Mouse (Mus musculus) spleen, postnatal 10 days (tissue): ENCODE results near the gene Sell.

Experiments used
- DNase-seq, 2 experiments: peaks; one replicate each; pipeline ENCODE4 v3.0.0; 2021 to 2022; ENCODE audit warnings: low spot score in 2 of 2

The Sell gene

GRCm38 (mm10) chr1:164074606-164075140 is 12.9 kb downstream of the Sell start:
- DNase-seq, result no peak

GRCm38 (mm10) chr1:164075416-164075815 is 13.6 kb downstream of the Sell start:
- DNase-seq, result no peak

GRCm38 (mm10) chr1:164076441-164076840 is 14.7 kb downstream of the Sell start:
- no peak for DNase-seq

GRCm38 (mm10) chr1:164077031-164077430 is 15.2 kb downstream of the Sell start:
- DNase-seq, result no peak

GRCm38 (mm10) chr1:164078323-164078741 is 16.6 kb downstream of the Sell start:
- DNase-seq, result peak in 1 of 2 experiments; percentile 39

- DNase-seq, result no peak
These were observed 17.3 kb downstream of the Sell start for GRCm38 (mm10) chr1:164079091-164079490.

- DNase-seq, result no peak
These were observed 21.3 kb downstream of the Sell start for GRCm38 (mm10) chr1:164083046-164083445.

GRCm38 (mm10) chr1:164086797-164087196 is 25.0 kb downstream of the Sell start:
- DNase-seq, result no peak

- no peak for DNase-seq
These were observed 26.1 kb downstream of the Sell start for GRCm38 (mm10) chr1:164087872-164088271.

- no peak for DNase-seq
These were observed 35.0 kb downstream of the Sell start for GRCm38 (mm10) chr1:164096780-164097179.

- DNase-seq, result no peak
These were observed 36.1 kb downstream of the Sell start for GRCm38 (mm10) chr1:164097911-164098310.

- no peak for DNase-seq
These were observed 36.6 kb downstream of the Sell start for GRCm38 (mm10) chr1:164098372-164098771.

- DNase-seq, result no peak
These were observed 48.0 kb downstream of the Sell start for GRCm38 (mm10) chr1:164109763-164110162.

- DNase-seq, result no peak
These were observed 49.0 kb downstream of the Sell start for GRCm38 (mm10) chr1:164110591-164111329.

GRCm38 (mm10) chr1:164114280-164114679 is 52.5 kb downstream of the Sell start:
- DNase-seq, result no peak

GRCm38 (mm10) chr1:164114947-164115493 is 53.2 kb downstream of the Sell start, which contains the start of gene Selp:
Selp (plus strand) TSS chr1:164115264.
- DNase-seq, result no peak

GRCm38 (mm10) chr1:164115647-164116046 is 53.9 kb downstream of the Sell start:
- DNase-seq, result no peak

- DNase-seq, result no peak
These were observed 56.1 kb downstream of the Sell start for GRCm38 (mm10) chr1:164117869-164118268.

GRCm38 (mm10) chr1:164119892-164120776 is 58.4 kb downstream of the Sell start:
- DNase-seq, result no peak

- DNase-seq, result no peak
These were observed 59.0 kb downstream of the Sell start for GRCm38 (mm10) chr1:164120777-164121158.

GRCm38 (mm10) chr1:164123836-164124235 is 62.1 kb downstream of the Sell start:
- no peak for DNase-seq

- no peak for DNase-seq
These were observed 68.2 kb downstream of the Sell start for GRCm38 (mm10) chr1:164130013-164130412.
